Mouse (Mus musculus) small intestine, adult 2 months (tissue): ENCODE data around the gene Gm45521.

Source experiments
- CTCF ChIP-seq: fragments of 200-500 bp; IDR thresholded peaks from 2 replicates; pipeline ENCODE4 v1.5.1; 2012; ENCODE audit warnings: low read depth, mild to moderate bottlenecking, control low read depth, inconsistent platforms, low read length, moderate library complexity, mixed read lengths; ENCODE audit not compliant: insufficient replicate concordance, insufficient read length; ENCODE audit errors: extremely low read depth
- POLR2A ChIP-seq: fragments of 200-500 bp; IDR thresholded peaks from 2 replicates; pipeline ENCODE4 v1.6.1; 2012; ENCODE audit warnings: low read depth, mild to moderate bottlenecking, control low read depth, inconsistent platforms, low read length, moderate library complexity

GRCm38 (mm10) chr14:7952610-7953254, 4.4 kb upstream of the Gm45521 start:
- no peak for TF ChIP-seq CTCF
- TF ChIP-seq POLR2A: no peak
